Mouse (Mus musculus) intestine, embryonic 14.5 days (tissue): ENCODE results near the gene Abhd16a. TPM values are rescaled to one million over a fixed set of nuclear protein-coding genes. Genes with fewer than 3 reads are reported as not detected.

ENCODE experiments used
- ATAC-seq: fragments of 200-750 bp; cut with Nextera tagmentation; replicated peaks from 2 replicates; pipeline ENCODE4 v1.8.0; 2017; ENCODE audit warnings: low read depth, moderate number of reproducible peaks, moderate TSS enrichment, moderate library complexity; ENCODE audit not compliant: low FRiP score, low TSS enrichment
- DNase-seq: peaks from one replicate; pipeline ENCODE4 v3.0.0-alpha.2; 2018; ENCODE audit warnings: low spot score
- H3K27ac ChIP-seq: fragments of 300-500 bp; sonication (generic); 2 replicates; pipeline ENCODE4 v1.5.1; 2014; ENCODE audit warnings: low read depth, mild to moderate bottlenecking, control low read depth
- H3K27me3 ChIP-seq: fragments of 300-500 bp; sonication (generic); replicated peaks from 2 replicates; pipeline ENCODE4 v1.6.1; 2014; ENCODE audit warnings: low read length, control low read depth; ENCODE audit not compliant: control insufficient read depth, insufficient read depth
- H3K36me3 ChIP-seq: fragments of 300-500 bp; sonication (generic); 2 replicates; pipeline ENCODE4 v1.6.1; 2014; ENCODE audit warnings: low read length, control low read depth; ENCODE audit not compliant: control insufficient read depth, insufficient read depth
- H3K4me1 ChIP-seq: fragments of 300-500 bp; sonication (generic); replicated peaks from 2 replicates; pipeline ENCODE4 v1.6.1; 2014; ENCODE audit warnings: low read length, control low read depth, mixed read lengths; ENCODE audit not compliant: control insufficient read depth, insufficient read depth
- H3K4me2 ChIP-seq: fragments of 300-500 bp; sonication (generic); 2 replicates; pipeline ENCODE4 v1.6.1; 2014; ENCODE audit warnings: low read length
- H3K4me3 ChIP-seq: fragments of 300-500 bp; sonication (generic); 2 replicates; pipeline ENCODE4 v1.5.1; 2014; ENCODE audit warnings: low read depth, low read length, control low read depth, mixed read lengths
- H3K9ac ChIP-seq: fragments of 300-500 bp; sonication (generic); 2 replicates; pipeline ENCODE4 v1.6.1; 2014; ENCODE audit warnings: mild to moderate bottlenecking, low read length
- H3K9me3 ChIP-seq: fragments of 300-500 bp; sonication (generic); 2 replicates; pipeline ENCODE4 v1.6.1; 2016; ENCODE audit warnings: low read length, control low read depth; ENCODE audit not compliant: control insufficient read depth
- WGBS: fragments of 180-500 bp; shearing (Covaris S2); extraction: QIAGEN DNeasy Blood & Tissue Kit; methylation state at CpG from one replicate; pipeline ENCODE4 v1.1.7; 2014; 5-methylcytosine and 5-hydroxymethylcytosine counted together
- polyA plus RNA-seq: library from polyadenylated mRNA; unstranded; fragments of >200 nt; fragmentation: Nextera tagmentation; extraction: Ambion mirVana; gene quantifications from 2 replicates; pipeline ENCODE4 v1.2.1, GENCODE M21; 2014

Gene Abhd16a
- polyA plus RNA-seq, 1 experiment from 2014 or later: 86.4 TPM

GRCm38 (mm10) chr17:35058316-35058715 is 30.7 kb upstream of the Abhd16a start:
- peaks cover 68% of the 10 kb centered on the region for H3K36me3 ChIP-seq
- H3K4me1 ChIP-seq: peaks cover 12% of the 10 kb centered on the region
- ATAC-seq: peak; percentile 5; the same call in 1 of the 2 replicates
- no peaks in the 10 kb centered on the region for H3K9me3 ChIP-seq
- 0 out of 2 replicates have a peak overlapping the region, but pooled peaks have one; percentile 5 for H3K9ac ChIP-seq
- DNase-seq: no peak
- peak overlapping the region; percentile 89; the same call in 1 of the 2 replicates for H3K4me3 ChIP-seq
- H3K4me2 ChIP-seq: peak overlapping the region; percentile 99; the same call in 1 of the 2 replicates
- H3K27me3 ChIP-seq: no peaks in the 10 kb centered on the region
- H3K27ac ChIP-seq: peak overlapping the region; percentile 94; the same call in 1 of the 2 replicates
- 58% methylated on average over 9 of the region's 9 CpGs for WGBS

GRCm38 (mm10) chr17:35058911-35059892 is 29.9 kb upstream of the Abhd16a start, which contains the start of gene Ddah2:
Ddah2 (plus strand) TSS chr17:35059035.
- WGBS: under 1% methylated on average over 57 of the region's 57 CpGs
- Histone ChIP-seq H3K4me3 (peak within 1 kb of the TSS; percentile 89), H3K27ac (peak within 1 kb of the TSS; percentile 94), H3K9me3 (no peaks in the 10 kb centered on the region), H3K27me3 (no peaks in the 10 kb centered on the region), H3K4me2 (peak within 1 kb of the TSS; percentile 99), H3K36me3 (peaks cover 59% of the 10 kb centered on the region), H3K9ac (peak within 1 kb of the TSS; percentile 81), H3K4me1 (peaks cover 13% of the 10 kb centered on the region)
- ATAC-seq: peak; percentile 91
- peak; percentile 97 for DNase-seq

- Histone ChIP-seq H3K36me3 (peaks cover 52% of the 10 kb centered on the region), H3K4me3 (peak overlapping the region; percentile 89), H3K4me2 (peak overlapping the region; percentile 99), H3K9me3 (no peaks in the 10 kb centered on the region), H3K27ac (no peak overlapping the region), H3K4me1 (peaks cover 21% of the 10 kb centered on the region), H3K9ac (peak overlapping the region; percentile 81), H3K27me3 (no peaks in the 10 kb centered on the region)
- ATAC-seq: no peak
- DNase-seq: no peak
- 26% methylated on average over 14 of the region's 14 CpGs for WGBS
Observed at GRCm38 (mm10) chr17:35060071-35060470, 29.0 kb upstream of the Abhd16a start.

GRCm38 (mm10) chr17:35060737-35061297 is 28.2 kb upstream of the Abhd16a start:
- Histone ChIP-seq H3K27ac (no peak overlapping the region), H3K9me3 (no peaks in the 10 kb centered on the region), H3K9ac (peak overlapping the region; percentile 81), H3K27me3 (no peaks in the 10 kb centered on the region), H3K4me2 (peak overlapping the region; percentile 99), H3K4me3 (peak overlapping the region; percentile 89), H3K36me3 (peaks cover 44% of the 10 kb centered on the region), H3K4me1 (peaks cover 28% of the 10 kb centered on the region)
- DNase-seq: no peak
- 58% methylated on average over 22 of the region's 22 CpGs for WGBS
- ATAC-seq: no peak

GRCm38 (mm10) chr17:35061299-35061698 is 27.8 kb upstream of the Abhd16a start:
- Histone ChIP-seq H3K27me3 (peaks cover 4% of the 10 kb centered on the region; the same call in 1 of the 2 replicates), H3K4me1 (peaks cover 28% of the 10 kb centered on the region), H3K9me3 (no peaks in the 10 kb centered on the region), H3K27ac (no peak overlapping the region), H3K9ac (no peak overlapping the region), H3K4me3 (no peak overlapping the region), H3K36me3 (peaks cover 39% of the 10 kb centered on the region), H3K4me2 (no peak overlapping the region)
- WGBS: 84% methylated on average over 8 of the region's 8 CpGs
- DNase-seq (no peak), ATAC-seq (no peak)

GRCm38 (mm10) chr17:35063466-35063865 is 25.6 kb upstream of the Abhd16a start:
- DNase-seq (no peak), ATAC-seq (no peak)
- Histone ChIP-seq H3K36me3 (peaks cover 21% of the 10 kb centered on the region), H3K4me1 (peaks cover 28% of the 10 kb centered on the region), H3K4me3 (no peak overlapping the region), H3K27me3 (peaks cover 9% of the 10 kb centered on the region; the same call in 1 of the 2 replicates), H3K9ac (no peak overlapping the region), H3K9me3 (no peaks in the 10 kb centered on the region), H3K27ac (no peak overlapping the region), H3K4me2 (no peak overlapping the region)
- 85% methylated on average over 3 of the region's 3 CpGs for WGBS

GRCm38 (mm10) chr17:35064378-35064877 is 24.6 kb upstream of the Abhd16a start:
- Histone ChIP-seq H3K9ac (no peak overlapping the region), H3K4me1 (peaks cover 28% of the 10 kb centered on the region)
- no peak for ATAC-seq

More at GRCm38 (mm10) chr17:35064378-35064877, 24.6 kb upstream of the Abhd16a start:
- peak overlapping the region; percentile 71 for H3K4me2 ChIP-seq
- H3K27ac ChIP-seq: peak overlapping the region; percentile 29; the same call in 1 of the 2 replicates
- no peak for DNase-seq
- H3K9me3 ChIP-seq: no peaks in the 10 kb centered on the region
- WGBS: 33% methylated on average over 10 of the region's 10 CpGs
- H3K27me3 ChIP-seq: peaks cover 9% of the 10 kb centered on the region; the same call in 1 of the 2 replicates
- peak overlapping the region; percentile 2; the same call in 1 of the 2 replicates for H3K4me3 ChIP-seq
- H3K36me3 ChIP-seq: peaks cover 20% of the 10 kb centered on the region
